In the genomic region with DNA sequence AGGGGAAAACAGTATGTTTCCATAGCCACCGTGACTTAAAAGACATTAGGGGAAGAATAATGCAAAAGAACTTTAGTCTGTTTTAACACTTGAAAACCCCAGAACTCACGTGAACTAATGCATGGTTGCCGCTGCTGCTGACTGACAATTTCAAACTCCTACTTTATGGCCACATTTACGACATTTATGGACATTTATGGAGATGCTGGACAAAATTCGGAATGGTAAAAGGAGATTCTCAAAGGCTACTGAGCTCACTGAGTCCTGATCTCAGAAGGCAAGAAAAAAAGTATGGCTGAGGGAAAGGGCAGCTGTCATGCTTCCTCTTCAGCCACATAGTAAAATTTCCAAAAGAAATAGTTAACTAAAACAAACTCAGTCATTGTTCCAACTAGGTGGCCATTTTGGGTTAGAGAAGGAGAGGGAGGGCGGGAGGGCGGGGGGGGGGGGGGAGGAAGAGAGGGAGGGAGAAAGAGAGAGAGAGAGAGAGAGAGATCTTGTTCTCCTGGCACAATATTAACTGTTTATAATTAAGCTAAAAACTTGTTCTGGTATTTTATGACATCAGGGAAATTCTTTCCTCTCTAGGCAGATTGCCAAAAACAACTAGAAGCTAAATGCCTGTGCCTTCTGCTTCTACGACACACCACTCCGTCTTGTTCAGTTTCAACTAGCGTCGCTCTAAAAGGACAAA, we compare ENCODE assay signal across 8 mouse cellular contexts. TPM values are rescaled to one million over a fixed set of nuclear protein-coding genes. Genes with fewer than 3 reads are reported as not detected.
DNase-seq lines count a peak whose midpoint lies in the region; ATAC-seq and TF ChIP-seq lines count a peak whose summit lies in the region.

No protein-coding gene starts in this region.

- H3K4me2 ChIP-seq in lung, embryonic 14.5 days: peak overlapping the region; percentile 74
- H3K4me2 ChIP-seq in hindbrain, postnatal 0 days (ENCODE audit: low read depth, low read length): peak overlapping the region; percentile 74
- H3K4me2 ChIP-seq in stomach, postnatal 0 days (replicated peaks; ENCODE audit: low read depth): peak overlapping the region; percentile 60

- no peak for TF ChIP-seq CTCF in lung, embryonic 14.5 days (IDR thresholded peaks at IDR 0.05; ENCODE audit: low read depth)
- TF ChIP-seq CTCF in embryonic fibroblast, embryonic 13.5 days (IDR thresholded peaks at IDR 0.05; ENCODE audit: borderline replicate concordance, insufficient read depth, low read length): no peak
- no peak for TF ChIP-seq CTCF in hindbrain, postnatal 0 days (IDR thresholded peaks at IDR 0.05; ENCODE audit: low read depth)
- TF ChIP-seq CTCF in stomach, postnatal 0 days (IDR thresholded peaks at IDR 0.05; ENCODE audit: low read depth): no peak

- no peak for TF ChIP-seq EP300 in stomach, postnatal 0 days (optimal IDR thresholded peaks at IDR 0.05)

- WGBS in lung, embryonic 14.5 days: 6% methylated on average over 11 of the region's 11 CpGs
- 25% methylated on average over 9 of the region's 11 CpGs for WGBS in hindbrain, postnatal 0 days
- WGBS in stomach, postnatal 0 days: 6% methylated on average over 9 of the region's 11 CpGs

- H3K27me3 ChIP-seq in lung, embryonic 14.5 days (ENCODE audit: insufficient read depth, low read length): no peaks in the 10 kb centered on the region
- no peaks in the 10 kb centered on the region for H3K27me3 ChIP-seq in hindbrain, postnatal 0 days (ENCODE audit: insufficient read depth, low read length)
- H3K27me3 ChIP-seq in stomach, postnatal 0 days (ENCODE audit: control insufficient read depth, insufficient read depth, low read length): no peaks in the 10 kb centered on the region

- peak overlapping the region; percentile 45 for H3K4me3 ChIP-seq in lung, embryonic 14.5 days (ENCODE audit: low read depth, low read length)
- H3K4me3 ChIP-seq in embryonic fibroblast, embryonic 13.5 days (ENCODE audit: insufficient read depth, low read length): peak overlapping the region; percentile 100
- peak overlapping the region; percentile 48 for H3K4me3 ChIP-seq in hindbrain, postnatal 0 days (ENCODE audit: low read length)
- peak overlapping the region; percentile 53 for H3K4me3 ChIP-seq in stomach, postnatal 0 days (ENCODE audit: low read depth, low read length)

- peak; percentile 94 for DNase-seq in lung, embryonic 14.5 days
- no peak for DNase-seq in lung, adult 18-20 months
- DNase-seq in hindbrain, postnatal 0 days (ENCODE audit: low spot score): peak; percentile 59
- DNase-seq in lung, postnatal 10 days: peak; percentile 50
- DNase-seq in stomach, postnatal 0 days (ENCODE audit: low spot score): peak; percentile 40
- DNase-seq in gastrocnemius, postnatal 14 days: no peak

- peaks cover 15% of the 10 kb centered on the region for H3K4me1 ChIP-seq in lung, embryonic 14.5 days (ENCODE audit: insufficient read depth)
- peaks cover 2% of the 10 kb centered on the region; the same call in 1 of the 2 replicates for H3K4me1 ChIP-seq in embryonic fibroblast, embryonic 13.5 days (ENCODE audit: control insufficient read depth, insufficient read depth, low read length)
- H3K4me1 ChIP-seq in hindbrain, postnatal 0 days (ENCODE audit: insufficient read depth, low read length): peaks cover 4% of the 10 kb centered on the region; the same call in 1 of the 2 replicates
- H3K4me1 ChIP-seq in stomach, postnatal 0 days (replicated peaks; ENCODE audit: control insufficient read depth, insufficient read depth): 0 out of 2 replicates have a peak, but pooled peaks cover 2% of the 10 kb centered on the region

- 0 out of 2 replicates have a peak, but pooled peaks have one; percentile 36 for TF ChIP-seq POLR2A in embryonic fibroblast, embryonic 13.5 days (IDR thresholded peaks at IDR 0.05; ENCODE audit: low read depth, low read length)

- ATAC-seq in lung, embryonic 14.5 days (ENCODE audit: insufficient read depth): peak; percentile 22; the same call in 1 of the 2 replicates
- 0 out of 2 replicates have a peak, but pooled peaks have one; percentile 27 for ATAC-seq in hindbrain, postnatal 0 days
- 0 out of 2 replicates have a peak, but pooled peaks have one; percentile 23 for ATAC-seq in stomach, postnatal 0 days (ENCODE audit: low FRiP score, low TSS enrichment)
- ATAC-seq in monocyte, adult 5-6 weeks (replicated peaks; ENCODE audit: insufficient number of reproducible peaks, low FRiP score, low TSS enrichment, poor library complexity, severe bottlenecking): no peak

- intact Hi-C loops in gastrocnemius, postnatal 14 days (cut with DNase I; ENCODE audit: low total_unique reads): no loop called here

- H3K9ac ChIP-seq in lung, embryonic 14.5 days: peak overlapping the region; percentile 68
- H3K9ac ChIP-seq in hindbrain, postnatal 0 days (replicated peaks; ENCODE audit: low read length): peak overlapping the region; percentile 47
- peak overlapping the region; percentile 65 for H3K9ac ChIP-seq in stomach, postnatal 0 days (ENCODE audit: low read length)

- H3K36me3 ChIP-seq in lung, embryonic 14.5 days (ENCODE audit: insufficient read depth): no peaks in the 10 kb centered on the region
- no peaks in the 10 kb centered on the region for H3K36me3 ChIP-seq in hindbrain, postnatal 0 days (ENCODE audit: insufficient read depth, low read length)
- no peaks in the 10 kb centered on the region for H3K36me3 ChIP-seq in stomach, postnatal 0 days (ENCODE audit: control insufficient read depth, insufficient read depth, low read length)

- peak overlapping the region; percentile 97 for H3K27ac ChIP-seq in lung, embryonic 14.5 days (ENCODE audit: low read depth)
- H3K27ac ChIP-seq in embryonic fibroblast, embryonic 13.5 days (ENCODE audit: insufficient read depth, low read length): peak overlapping the region; percentile 100
- peak overlapping the region; percentile 60; the same call in 1 of the 2 replicates for H3K27ac ChIP-seq in hindbrain, postnatal 0 days
- peak overlapping the region; percentile 92 for H3K27ac ChIP-seq in stomach, postnatal 0 days (replicated peaks)

- H3K9me3 ChIP-seq in lung, embryonic 14.5 days (ENCODE audit: low read depth, low read length): no peaks in the 10 kb centered on the region
- H3K9me3 ChIP-seq in hindbrain, postnatal 0 days (ENCODE audit: low read length): no peaks in the 10 kb centered on the region
- H3K9me3 ChIP-seq in stomach, postnatal 0 days (ENCODE audit: control insufficient read depth, low read length): no peaks in the 10 kb centered on the region

RNA-seq across cellular contexts. Expression of gene Dnajb4, which starts 17.7 kb away (rescaled TPM):
- polyA plus RNA-seq in lung, embryonic 14.5 days (2014; fragmentation: Nextera tagmentation; extraction: Ambion mirVana): 33.7 and 36.8 TPM in 2 replicates
- polyA plus RNA-seq in embryonic fibroblast, embryonic 13.5 days (2011; ENCODE audit: insufficient read length, low read depth, missing spikeins): 94.2 and 127 TPM in 2 replicates
- 26.5 and 40.8 TPM in 2 replicates for total RNA-seq in hindbrain, postnatal 0 days (2014; rRNA removed)
- polyA plus RNA-seq in hindbrain, postnatal 0 days (2015; fragmentation: Nextera tagmentation; extraction: Ambion mirVana): 47.8 and 49.0 TPM in 2 replicates
- 26.4 and 29.0 TPM in 2 replicates for polyA plus RNA-seq in stomach, postnatal 0 days (2015; fragmentation: Nextera tagmentation; extraction: Ambion mirVana)
- total RNA-seq in gastrocnemius, postnatal 14 days (2021): 10 to 100 TPM; 45.4 to 48.2 TPM
- 90.9 to 144 TPM (median 114 TPM) in 3 replicates for total RNA-seq in monocyte, adult 5-6 weeks (2017)

RNA-seq across cellular contexts. Expression of gene Fubp1, which starts 17.8 kb away (rescaled TPM):
- 300 and 305 TPM in 2 replicates for polyA plus RNA-seq in lung, embryonic 14.5 days (2014; fragmentation: Nextera tagmentation; extraction: Ambion mirVana)
- polyA plus RNA-seq in embryonic fibroblast, embryonic 13.5 days (2011; ENCODE audit: insufficient read length, low read depth, missing spikeins): 138 and 142 TPM in 2 replicates
- total RNA-seq in hindbrain, postnatal 0 days (2014; rRNA removed): 139 and 148 TPM in 2 replicates
- polyA plus RNA-seq in hindbrain, postnatal 0 days (2015; fragmentation: Nextera tagmentation; extraction: Ambion mirVana): 130 and 139 TPM in 2 replicates
- polyA plus RNA-seq in stomach, postnatal 0 days (2015; fragmentation: Nextera tagmentation; extraction: Ambion mirVana): 60.2 and 60.5 TPM in 2 replicates
- total RNA-seq in gastrocnemius, postnatal 14 days (2021): 10 to 100 TPM; 31.5 to 35.2 TPM
- 165 to 273 TPM (median 214 TPM) in 3 replicates for total RNA-seq in monocyte, adult 5-6 weeks (2017)

RNA-seq across cellular contexts. Expression of gene Gipc2, which starts 26.4 kb away (rescaled TPM):
- polyA plus RNA-seq in lung, embryonic 14.5 days (2014; fragmentation: Nextera tagmentation; extraction: Ambion mirVana): 4.3 and 6.8 TPM in 2 replicates
- polyA plus RNA-seq in embryonic fibroblast, embryonic 13.5 days (2011; ENCODE audit: insufficient read length, low read depth, missing spikeins): 1.9 and 3.9 TPM in 2 replicates
- total RNA-seq in hindbrain, postnatal 0 days (2014; rRNA removed): 3.1 and 6.7 TPM in 2 replicates
- 12.8 and 15.6 TPM in 2 replicates for polyA plus RNA-seq in hindbrain, postnatal 0 days (2015; fragmentation: Nextera tagmentation; extraction: Ambion mirVana)
- 76.1 and 82.5 TPM in 2 replicates for polyA plus RNA-seq in stomach, postnatal 0 days (2015; fragmentation: Nextera tagmentation; extraction: Ambion mirVana)
- total RNA-seq in gastrocnemius, postnatal 14 days (2021): 1 to 10 TPM in 1 of 2 experiments, under 1 TPM in 1; 0.82 to 1.1 TPM
- 2.5 to 6.6 TPM in 2 of 3 replicates, not detected in the other for total RNA-seq in monocyte, adult 5-6 weeks (2017)

Comparison
In these comparisons a context has a peak if more than half of its experiments do, and no peak if none do; other contexts are left out.
1. DNase-seq: peak in lung, embryonic 14.5 days (single experiment), hindbrain, postnatal 0 days (single experiment), lung, postnatal 10 days (single experiment) and stomach, postnatal 0 days (single experiment); none in lung, adult 18-20 months (0 of 2) and gastrocnemius, postnatal 14 days (single experiment).
2. H3K4me3 ChIP-seq: peak in every context shown above with its lines; median percentile 100 in embryonic fibroblast, embryonic 13.5 days; 53 in stomach, postnatal 0 days; 48 in hindbrain, postnatal 0 days; 45 in lung, embryonic 14.5 days.
3. Peak in every context shown above with its lines, with median percentiles within 50 percentile points of each other: H3K27ac ChIP-seq, H3K4me2 ChIP-seq and H3K9ac ChIP-seq.